Mouse (Mus musculus): ENCODE data around the gene Sema5b.
"Not testable (repeated sequence)": the region's sequence is repeated elsewhere in the genome, so short reads cannot be mapped to it uniquely, and the experiment has no call there.

Gene Sema5b

DNA sequence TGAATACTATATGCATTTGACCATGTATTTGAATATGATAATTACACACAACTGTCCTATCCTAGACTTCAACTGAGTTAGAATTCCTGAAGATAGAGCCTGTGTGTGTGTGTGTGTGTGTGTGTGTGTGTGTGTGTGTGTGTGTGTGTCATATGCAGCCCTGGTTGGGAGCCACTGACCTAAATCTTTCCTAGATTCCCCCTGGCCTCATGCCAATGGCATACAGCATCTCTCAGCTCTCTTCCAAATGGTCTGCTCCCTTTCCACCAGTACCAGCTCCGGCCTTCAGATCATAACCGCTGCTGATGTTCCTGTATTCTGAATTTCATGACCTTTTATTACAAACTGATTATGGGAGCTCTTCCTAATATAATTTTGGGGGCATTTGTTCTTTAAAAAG lies 8.4 kb downstream of the Sema5b start:
- DNase-seq (ENCODE audit: low read depth): no peak

DNA sequence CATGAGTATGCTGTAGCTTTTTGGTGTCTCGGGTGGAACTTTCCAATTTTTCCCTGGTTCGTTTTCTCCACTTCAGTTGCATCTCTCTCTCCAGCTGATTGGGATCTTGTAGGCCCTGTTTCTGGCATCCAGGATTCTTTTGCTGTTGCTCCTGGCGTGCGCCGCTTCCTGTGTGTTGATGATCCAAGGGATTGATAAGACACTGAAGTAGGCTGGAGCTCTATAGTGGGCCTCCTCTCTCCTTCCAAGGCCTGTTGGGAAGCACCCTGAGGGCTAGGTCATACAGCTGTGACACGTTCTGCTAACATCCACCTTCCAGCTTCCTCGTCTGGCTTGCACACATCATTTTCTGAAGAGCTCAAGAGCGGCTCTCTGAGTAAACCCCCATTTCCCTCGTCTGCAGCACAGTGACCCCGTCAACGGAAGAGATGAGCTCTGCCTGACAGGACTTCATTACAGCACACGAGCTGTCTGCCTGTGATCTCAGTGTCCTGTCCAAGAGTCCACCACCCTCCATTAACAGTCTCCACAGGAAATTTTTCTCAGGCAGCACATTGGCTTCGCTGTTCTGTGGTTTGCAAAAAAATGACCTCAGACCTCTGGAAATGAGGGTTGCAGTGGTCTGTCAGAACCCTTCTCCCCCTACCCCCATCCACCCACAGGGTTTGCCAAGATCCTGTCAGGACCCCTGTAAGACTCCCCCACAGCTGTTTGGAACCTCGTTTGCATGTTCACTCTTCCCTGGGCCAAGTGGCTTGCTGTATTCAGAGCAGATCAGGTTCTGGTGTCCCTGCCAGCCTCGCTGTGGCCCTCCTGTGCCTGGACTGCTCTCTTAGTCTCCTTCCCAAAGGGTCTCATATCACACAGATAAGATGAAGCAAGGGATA lies 14.9 kb downstream of the Sema5b start:
- DNase-seq (ENCODE audit: low read depth): no peak

DNA sequence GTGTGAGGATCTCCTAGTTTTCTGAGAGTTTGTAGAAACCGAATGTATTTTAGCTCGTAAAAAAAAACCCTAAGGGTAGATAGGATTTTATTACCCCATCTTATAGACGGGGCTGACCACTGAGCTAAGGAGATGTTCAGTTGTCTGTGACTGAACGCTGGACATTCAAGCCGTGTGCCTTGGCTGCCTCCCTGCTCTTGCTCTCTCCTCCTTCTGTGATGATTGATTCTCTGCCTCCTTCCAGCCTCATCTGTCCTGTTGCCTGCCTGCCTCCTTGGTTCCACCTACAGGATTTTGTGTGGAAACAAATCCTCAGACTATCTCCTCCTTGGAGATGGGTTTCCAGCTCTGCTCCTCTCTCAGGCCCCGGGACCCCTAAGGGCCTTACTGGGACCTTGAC lies 16.1 kb downstream of the Sema5b start:
- no peak for DNase-seq (ENCODE audit: low read depth)

DNA sequence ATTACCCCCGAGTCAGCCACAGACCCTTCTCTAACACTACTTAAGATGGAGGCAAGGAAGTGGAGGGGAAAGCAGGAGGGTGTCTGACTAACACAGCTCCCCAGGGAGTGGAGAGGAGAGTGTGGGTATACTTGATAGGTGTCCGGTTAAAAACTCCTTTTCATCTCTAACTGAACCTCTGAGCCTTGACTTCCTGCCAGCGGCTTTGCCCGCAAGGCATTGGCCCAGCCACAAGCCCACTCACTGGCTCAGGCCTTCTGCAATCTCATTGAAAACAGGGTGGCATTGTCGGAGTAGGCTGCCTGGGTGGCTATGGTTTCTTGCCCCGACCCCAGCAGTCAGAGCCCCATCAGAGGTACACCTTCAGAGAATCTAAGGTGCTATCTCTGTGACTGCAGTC lies 20.6 kb downstream of the Sema5b start:
- no peak for DNase-seq (ENCODE audit: low read depth)

DNA sequence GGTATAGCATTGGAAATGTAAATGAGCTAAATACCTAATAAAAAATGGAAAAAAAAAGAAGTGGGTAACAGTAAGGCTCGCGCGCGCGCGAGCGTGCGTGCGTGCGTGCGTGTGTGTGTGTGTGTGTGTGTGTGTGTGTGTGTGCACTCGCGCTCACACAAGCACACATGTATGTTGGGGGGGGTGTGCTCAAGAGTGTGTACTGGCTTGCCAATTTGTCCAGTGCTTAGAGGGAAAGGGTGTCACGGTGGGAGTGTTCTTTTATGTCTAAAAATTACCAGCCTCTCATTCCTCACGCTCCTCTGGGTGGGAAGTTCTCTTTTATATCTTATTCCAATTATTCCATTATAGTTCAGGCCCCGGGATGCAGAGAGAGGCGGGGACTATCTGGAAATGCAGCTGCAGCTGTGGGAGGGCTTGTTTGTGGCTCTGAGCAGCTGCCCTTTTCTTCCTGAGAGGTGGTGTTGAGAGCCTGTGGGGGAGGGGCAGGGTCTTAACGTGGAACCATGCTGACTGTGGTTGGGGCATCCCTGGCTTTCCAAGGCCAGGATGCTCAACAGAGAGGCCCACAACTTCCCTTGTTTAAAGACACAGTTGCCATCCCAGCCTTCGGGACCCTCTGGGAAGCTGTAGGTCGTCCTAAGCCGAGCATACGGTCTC lies 23.4 kb downstream of the Sema5b start:
- DNase-seq (ENCODE audit: low read depth): no peak

DNA sequence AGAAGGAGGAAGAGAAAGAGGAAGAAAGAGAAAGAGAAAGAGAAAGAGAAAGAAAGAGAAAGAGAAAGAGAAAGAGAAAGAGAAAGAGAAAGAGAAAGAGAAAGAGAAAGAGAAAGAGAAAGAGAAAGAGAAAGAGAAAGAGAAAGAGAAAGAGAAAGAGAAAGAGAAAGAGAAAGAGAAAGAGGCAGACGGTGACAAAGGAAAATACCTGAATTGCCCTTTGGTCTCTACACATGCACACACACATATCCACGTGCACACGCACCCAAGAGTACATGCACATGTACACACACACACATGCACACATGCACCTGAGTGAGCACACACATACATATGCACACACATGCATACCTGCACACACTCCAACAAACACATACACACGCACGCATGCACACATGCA lies 24.7 kb downstream of the Sema5b start:
- not testable (repeated sequence) for DNase-seq (ENCODE audit: low read depth)

DNA sequence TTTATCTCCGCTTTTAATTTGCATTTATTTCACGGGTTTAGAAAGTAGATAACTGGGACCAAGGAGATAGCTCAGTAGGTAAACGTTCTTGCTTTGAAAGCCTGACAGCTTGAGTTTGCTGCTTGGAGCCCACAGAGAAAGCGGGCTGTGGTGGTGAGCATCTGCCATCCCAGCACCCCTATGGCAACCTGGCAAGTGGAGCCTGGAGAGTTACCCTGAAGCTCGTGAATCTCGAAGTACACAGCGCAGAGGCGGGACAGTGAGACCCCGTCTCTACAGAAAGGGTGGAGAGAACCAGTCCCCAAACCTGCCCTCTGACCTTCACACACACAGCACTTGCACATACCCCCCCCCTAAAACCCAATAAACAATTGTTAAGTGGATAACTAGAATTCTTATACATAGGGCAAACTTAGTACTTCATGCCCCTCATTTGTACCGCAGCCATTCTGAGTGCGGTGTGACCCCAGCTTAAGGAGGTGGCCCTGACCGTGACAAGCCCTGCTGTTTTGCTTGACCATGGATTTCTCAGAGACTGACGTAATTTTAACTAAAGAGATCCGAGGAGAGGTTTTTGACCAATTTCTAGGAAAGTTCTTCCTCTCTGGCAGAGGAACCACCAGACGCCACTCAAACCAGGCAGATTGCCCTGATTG lies 27.4 kb downstream of the Sema5b start:
- DNase-seq (ENCODE audit: low read depth): no peak

DNA sequence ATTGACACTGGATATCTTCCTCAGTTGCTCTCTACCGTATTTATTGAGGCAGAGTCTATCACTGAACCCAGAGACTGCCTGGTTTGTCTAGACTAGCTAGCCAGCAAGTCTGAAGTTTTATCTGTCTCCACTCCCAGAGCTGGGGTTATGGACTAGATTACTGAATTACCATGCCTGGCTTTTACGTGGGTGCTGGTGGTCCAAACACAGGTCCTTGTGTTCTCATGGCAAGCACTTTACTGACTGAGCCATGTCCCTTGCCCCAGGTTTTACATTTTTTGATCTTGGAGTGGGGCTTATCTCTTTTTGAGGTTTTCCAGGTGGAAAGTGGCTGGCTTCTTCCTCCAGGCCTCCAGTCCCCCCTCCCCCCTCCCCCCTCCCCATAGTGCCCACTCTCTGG lies 28.4 kb downstream of the Sema5b start:
- DNase-seq (ENCODE audit: low read depth): no peak

DNA sequence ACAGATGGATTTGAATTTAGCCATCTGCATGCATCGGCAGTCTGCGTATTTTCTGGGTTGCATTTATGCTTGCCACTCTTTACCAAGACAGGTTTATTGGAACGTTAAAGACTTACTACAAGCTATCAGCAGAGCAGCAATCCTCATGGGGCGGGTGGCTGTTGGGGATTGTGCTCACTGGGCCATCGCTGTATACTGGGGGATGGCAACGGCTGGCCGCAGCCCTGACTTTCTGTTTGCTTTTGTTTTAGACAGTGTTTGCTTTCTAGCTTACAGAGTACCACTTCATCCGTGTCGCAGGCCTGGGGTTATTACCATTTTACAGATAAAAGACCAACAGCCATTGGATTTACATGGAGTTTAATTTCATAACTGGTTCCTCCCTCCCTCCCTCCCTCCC lies 28.8 kb downstream of the Sema5b start:
- DNase-seq (ENCODE audit: low read depth): no peak

DNA sequence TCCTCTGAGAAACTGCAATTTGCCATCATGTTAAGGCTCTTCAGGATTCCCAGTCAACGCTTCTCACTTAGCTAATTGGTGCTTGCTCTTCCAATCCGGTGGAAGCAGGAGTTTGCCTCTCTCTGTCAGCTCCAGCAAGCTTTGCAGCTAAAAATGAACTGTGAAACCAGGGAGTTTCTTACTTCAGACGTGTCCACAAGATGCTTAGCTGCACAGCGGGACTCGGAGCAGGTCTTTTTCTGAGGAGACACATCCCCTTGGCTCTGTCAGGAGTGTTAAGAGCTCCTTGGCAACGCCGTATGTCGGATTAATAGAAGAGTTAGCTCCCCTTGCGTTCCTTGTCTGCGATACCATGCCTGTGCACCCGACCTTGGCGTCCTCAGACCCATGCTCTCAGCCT lies 29.7 kb downstream of the Sema5b start:
- no peak for DNase-seq (ENCODE audit: low read depth)

DNA sequence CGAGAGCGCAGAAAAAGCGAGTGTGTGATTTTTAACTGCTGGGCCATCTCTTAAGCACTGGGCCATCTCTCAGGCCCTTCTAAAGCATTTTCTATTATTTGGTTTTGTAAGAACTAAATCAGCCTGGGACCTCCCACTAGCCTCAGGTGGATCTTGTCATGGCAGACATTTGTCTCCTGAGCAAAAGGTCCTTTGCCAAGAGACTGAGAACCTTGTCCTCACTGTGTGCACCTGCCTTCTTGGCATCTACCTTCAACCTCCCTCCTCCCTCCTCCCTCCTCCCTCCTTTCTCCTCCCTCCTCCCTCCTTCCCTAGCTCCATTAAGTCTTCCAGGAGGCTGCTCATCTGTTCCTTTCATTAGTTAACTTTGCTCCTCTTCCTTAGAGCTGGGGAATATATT lies 32.6 kb downstream of the Sema5b start:
- DNase-seq (ENCODE audit: low read depth): no peak

DNA sequence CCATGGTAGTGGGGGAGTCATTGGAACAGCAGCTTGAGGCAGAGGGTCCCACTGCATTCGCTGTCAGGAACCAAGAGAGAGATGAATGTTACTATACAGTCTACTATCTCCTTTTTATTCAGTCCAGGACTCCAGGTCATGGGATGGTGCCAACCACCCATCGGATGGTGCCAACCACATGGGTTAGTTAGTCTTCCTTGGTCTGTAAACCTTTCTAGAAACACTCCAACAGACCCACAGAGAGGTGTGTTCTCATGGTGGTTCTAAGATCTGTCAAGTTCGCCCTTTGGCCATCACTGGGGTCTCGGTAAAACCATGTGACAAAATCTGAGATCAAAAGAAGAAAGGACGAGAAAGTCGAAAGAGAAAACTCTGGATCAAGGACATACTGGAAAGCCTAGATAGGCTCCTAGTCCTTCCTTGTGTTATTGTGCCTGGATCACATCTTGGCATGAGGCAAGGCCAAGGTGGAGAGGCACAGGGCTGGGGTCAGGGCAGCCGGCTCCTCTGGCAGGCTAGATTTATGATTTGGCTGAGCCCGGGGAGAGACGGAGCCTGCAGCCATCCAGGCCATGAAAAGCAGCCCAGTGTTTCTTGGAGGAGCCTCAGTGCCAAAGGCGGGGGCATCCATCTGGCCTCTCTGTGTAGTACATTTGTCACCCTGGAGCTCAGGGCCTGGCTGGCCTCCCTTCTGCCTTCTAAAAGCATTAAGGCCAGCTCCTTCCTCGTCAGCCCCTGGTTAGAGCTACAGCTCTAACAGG lies 36.4 kb downstream of the Sema5b start:
- DNase-seq (ENCODE audit: low read depth): no peak

DNA sequence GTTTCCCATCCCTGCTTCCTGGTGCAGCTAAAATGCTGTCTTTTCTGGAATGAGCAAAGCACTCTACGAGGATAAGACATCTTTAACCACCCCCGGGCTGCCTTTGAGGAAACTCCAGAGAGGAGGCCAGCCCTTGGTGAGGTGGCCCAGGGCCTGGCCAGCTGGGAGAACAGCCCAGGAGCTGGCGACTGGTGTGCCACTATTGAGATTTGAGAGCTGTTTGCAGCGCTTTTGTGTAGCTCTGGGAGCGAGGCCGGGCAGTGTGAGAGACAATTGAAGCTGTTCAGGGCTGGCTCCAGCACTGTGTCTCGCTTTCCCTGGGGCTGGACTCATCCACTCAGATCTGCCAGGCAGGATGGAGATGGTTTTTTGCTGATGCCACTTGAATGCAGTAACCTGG lies 40.4 kb downstream of the Sema5b start:
- DNase-seq (ENCODE audit: low read depth): no peak

DNA sequence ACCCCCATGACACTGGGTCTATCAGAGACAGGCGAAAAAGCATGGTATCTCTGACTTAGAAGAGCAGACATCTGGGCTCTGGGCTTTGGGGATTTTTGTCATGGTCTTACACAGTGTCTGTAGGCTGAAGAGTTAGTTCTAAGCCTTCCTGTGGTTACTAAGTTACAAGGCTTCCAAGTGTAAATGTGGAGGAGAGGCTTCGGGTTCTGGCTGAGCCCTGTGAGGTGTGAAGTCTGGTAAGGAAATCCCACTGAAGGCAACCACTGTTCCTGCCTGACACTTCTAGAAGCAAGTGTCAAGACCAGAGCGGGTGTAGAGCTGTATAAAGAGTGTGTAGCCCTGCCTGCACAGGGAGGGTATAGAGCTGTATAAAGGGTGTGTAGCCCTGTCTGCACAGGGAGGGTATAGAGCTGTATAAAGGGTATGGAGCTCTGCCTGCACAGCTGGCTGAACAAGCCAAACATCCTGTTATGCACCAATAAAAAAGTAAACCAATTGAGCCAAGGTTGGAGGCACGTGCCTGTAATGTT lies 42.7 kb downstream of the Sema5b start:
- DNase-seq (ENCODE audit: low read depth): no peak

DNA sequence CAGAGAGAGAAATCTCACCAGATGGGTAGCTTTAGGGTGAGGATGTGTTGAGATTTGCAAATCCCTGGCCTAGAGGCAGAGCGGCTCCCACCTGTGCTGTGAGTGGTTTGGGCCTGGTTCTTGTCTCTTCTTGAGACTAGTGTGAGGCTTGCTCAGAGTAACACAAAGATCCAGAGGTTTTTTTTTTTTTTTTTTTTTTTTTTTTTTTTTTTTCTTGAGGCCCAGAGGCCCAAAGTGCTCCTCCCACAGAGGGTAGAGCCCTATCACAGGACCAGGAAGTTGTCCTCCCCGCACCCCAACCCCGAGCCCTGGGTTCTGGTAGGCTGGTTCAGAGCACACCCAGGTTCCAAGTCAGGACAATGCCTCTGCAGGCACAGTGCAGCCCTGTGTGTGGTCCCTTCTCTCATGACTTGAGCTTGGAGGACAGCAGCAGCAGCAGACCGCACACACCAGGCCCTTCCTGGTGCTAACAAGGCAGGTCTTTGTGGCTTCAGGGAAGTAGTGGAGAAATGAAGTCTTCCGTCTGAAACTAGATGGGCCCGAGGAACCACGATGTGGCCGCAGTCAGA lies 44.3 kb downstream of the Sema5b start:
- DNase-seq (ENCODE audit: low read depth): no peak

DNA sequence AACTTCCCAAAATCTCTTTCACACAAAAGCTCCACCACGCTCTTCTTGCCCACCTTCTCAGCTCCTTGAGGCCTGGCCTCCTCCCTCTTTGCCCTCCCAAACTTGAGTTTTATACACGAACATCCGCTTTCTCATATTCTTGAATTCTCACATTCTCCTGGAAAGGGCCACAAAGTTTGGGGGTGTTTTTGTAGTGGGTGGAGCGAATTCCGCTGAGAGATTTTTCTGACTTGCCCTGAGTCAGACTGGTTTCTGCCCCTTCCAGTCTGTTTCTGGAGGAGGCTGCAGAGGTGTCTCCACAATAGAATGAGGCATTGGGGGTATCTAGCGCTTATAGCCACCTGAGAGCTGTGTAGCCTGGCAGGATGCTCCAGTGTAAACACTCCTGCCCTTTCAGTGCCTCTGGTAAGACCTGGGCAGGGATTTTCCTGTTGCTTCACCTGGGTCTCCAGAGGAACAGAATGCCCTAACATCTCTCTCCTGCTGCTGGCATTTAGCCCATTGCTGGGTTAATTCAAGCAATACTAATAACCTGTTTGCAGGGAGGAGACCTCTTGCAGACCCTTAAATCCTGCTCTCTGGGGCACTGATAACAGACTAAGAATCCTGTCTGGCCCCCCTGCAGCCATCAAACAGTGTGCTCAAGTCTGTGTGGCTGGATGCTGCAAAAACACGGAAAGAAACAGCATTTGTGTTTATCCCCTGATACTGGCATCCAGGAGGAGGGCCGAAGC lies 46.3 kb downstream of the Sema5b start:
- no peak for DNase-seq (ENCODE audit: low read depth)

DNA sequence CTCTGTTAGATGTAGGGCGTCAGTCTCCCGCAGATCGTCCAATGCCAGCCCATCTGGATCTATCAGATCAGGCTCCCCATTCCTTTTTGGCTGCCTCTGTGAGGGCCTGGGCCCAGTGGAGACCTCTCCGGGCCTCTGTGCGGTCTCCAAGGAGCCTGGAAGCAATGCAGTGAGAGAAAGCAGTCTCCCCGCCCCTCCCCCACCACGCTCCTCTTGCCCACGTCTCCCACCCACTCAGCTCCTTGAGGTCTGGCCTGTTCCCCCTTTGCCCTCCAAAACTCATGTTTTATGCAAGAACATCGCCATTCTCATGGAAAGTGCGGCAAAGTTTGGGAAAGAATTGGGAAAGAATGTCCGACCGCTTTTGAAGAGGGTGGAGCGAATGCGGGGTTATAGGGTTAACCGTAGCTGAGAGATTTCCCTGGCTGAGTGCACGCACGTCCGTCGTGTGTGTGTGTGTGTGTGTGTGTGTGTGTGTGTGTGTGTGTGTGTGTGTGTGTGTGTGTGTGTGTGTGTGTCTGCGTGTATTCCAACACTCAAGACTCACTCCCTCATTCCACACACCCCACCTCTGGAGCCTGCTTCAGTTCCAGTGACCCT lies 47.0 kb downstream of the Sema5b start:
- DNase-seq (ENCODE audit: low read depth): no peak

DNA sequence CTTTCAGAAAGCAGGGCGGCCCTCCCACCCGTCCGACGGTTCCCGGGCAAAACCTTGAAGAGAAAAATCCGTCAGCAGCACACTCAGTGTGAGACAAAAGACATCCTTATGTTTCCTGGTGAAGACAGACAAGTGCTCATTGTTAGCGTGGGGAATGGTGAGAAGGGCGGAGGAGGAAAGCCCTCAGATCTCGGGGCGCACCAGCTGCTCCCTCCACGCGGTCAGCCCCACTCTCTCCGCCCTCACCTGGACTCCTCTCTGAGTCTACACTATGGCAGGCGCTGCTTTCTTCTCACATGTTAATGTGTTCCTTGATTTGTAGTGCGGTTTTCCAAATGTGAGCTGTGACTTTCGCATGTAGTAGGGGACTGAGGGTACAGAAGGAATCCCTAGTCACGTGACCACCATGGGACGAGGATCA lies 47.8 kb downstream of the Sema5b start:
- DNase-seq (ENCODE audit: low read depth): no peak

DNA sequence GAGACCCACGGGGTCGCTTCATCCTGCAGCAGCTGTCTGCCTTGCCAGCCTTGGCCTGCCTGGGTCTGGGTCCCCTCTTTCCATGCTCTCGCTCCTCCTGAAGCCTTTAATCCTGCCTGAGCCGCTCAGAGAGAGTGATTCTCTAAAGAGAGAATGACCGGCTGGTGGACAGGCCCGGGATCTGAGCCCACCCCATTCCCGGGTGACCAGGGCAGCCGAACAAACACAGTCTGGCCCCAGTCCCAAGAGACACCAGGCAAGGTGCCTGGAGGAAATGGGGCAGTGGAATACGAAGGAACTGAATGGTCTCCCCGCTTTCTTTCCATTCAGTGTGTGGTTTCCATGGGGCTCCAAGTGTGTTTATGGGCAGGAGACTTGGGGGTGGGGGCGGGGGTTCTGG lies 50.8 kb downstream of the Sema5b start:
- DNase-seq (ENCODE audit: low read depth): no peak

DNA sequence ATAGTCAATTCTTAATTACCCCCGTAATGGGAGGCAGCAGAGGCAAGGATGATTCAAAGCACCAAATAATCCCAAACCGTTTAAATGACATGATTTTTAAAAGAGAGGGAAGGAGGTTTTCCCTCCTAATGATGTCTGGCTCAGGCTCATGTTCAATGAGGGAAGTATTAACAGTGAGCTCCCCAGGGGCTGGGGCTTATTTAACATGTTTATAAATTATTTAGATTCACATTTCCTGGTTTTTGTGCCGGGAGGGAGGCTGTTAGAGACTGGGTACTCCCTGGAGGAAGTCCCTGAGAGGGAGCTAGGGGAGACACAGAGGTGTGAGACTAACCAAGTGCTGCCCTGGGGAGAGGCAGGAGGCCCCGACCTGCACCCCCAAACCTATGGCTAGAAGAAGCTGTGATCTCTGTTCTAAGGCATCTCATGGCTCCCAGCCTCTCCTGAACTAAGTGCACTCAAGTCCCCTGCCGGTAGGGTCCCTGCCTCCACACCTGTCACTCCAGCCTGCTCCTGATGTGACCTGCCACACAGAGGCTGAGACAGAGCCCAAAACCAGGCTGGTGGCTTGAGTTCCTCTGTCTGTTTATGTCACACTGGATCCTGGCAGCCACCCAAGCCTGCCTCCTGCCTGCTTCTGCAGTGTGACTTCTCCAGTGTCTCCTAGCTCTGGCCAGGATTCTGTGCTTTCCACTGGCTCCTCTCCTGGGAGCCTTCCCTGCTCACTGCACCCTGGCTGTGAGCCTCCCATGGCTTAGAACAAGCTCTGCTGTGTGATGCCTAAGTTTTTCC lies 51.5 kb downstream of the Sema5b start:
- no peak for DNase-seq (ENCODE audit: low read depth)

All from fibroblast of lung, adult 2 months (primary cell).